Mouse (Mus musculus): ENCODE measurements at regions not wholly inside any gene's neighbourhood (a gene's known extent, or its start where the extent isn't known, plus 50 kb on each side); places are given as distances from the start of the nearest gene placed in this dataset.

GRCm38 (mm10) chr4:106062651-106063050 lies 253.4 kb upstream of the Usp24 start:
- TF ChIP-seq POLR2A (IDR thresholded peaks at IDR 0.05; ENCODE audit: borderline replicate concordance, extremely low read depth, insufficient read depth, insufficient read length, poor library complexity, severe bottlenecking) (no peak), CTCF (IDR thresholded peaks at IDR 0.05; ENCODE audit: borderline replicate concordance, extremely low read depth, insufficient read depth, insufficient read length) (no peak)
